Mouse (Mus musculus) ES-E14 (cell line): ENCODE measurements around the gene Itprid2.

ENCODE experiments used
- CHD2 ChIP-seq: IDR thresholded peaks from 2 replicates; pipeline ENCODE4 v1.6.1; 2014; ENCODE audit warnings: mild to moderate bottlenecking, low read depth, low read length, inconsistent platforms
- MAFK ChIP-seq: IDR thresholded peaks from 2 replicates; pipeline ENCODE4 v1.6.1; 2014; ENCODE audit warnings: mild to moderate bottlenecking, low read depth, low read length, inconsistent platforms; ENCODE audit not compliant: insufficient read depth
- ZNF384 ChIP-seq: IDR thresholded peaks from 2 replicates; pipeline ENCODE4 v1.6.1; 2012; ENCODE audit warnings: low read depth, low read length, inconsistent platforms

GRCm38 (mm10) chr2:79653809-79654164, 18.6 kb downstream of the Itprid2 start:
- TF ChIP-seq CHD2 (no peak), ZNF384 (no peak), MAFK (no peak)
